Mouse (Mus musculus): ENCODE data around the gene Gal3st2b.
"Not testable (repeated sequence)": the region's sequence is repeated elsewhere in the genome, so short reads cannot be mapped to it uniquely, and the experiment has no call there.

- TF ChIP-seq GATA1 (IDR thresholded peaks at IDR 0.05; ENCODE audit: borderline replicate concordance, low read length); FLI1 (IDR thresholded peaks at IDR 0.05; ENCODE audit: low read length): not testable (repeated sequence)
Measured at GRCm38 (mm10) chr1:93970797-93971196, 52.7 kb downstream of the Gal3st2b start.
